Mouse (Mus musculus): Measurements from ENCODE around the gene Calu. TPM values are rescaled to one million over a fixed set of nuclear protein-coding genes. Genes with fewer than 3 reads are reported as not detected.

Calu gene
- polyA plus RNA-seq (2017; shearing (Covaris generic)) = 76.9 TPM

DNA sequence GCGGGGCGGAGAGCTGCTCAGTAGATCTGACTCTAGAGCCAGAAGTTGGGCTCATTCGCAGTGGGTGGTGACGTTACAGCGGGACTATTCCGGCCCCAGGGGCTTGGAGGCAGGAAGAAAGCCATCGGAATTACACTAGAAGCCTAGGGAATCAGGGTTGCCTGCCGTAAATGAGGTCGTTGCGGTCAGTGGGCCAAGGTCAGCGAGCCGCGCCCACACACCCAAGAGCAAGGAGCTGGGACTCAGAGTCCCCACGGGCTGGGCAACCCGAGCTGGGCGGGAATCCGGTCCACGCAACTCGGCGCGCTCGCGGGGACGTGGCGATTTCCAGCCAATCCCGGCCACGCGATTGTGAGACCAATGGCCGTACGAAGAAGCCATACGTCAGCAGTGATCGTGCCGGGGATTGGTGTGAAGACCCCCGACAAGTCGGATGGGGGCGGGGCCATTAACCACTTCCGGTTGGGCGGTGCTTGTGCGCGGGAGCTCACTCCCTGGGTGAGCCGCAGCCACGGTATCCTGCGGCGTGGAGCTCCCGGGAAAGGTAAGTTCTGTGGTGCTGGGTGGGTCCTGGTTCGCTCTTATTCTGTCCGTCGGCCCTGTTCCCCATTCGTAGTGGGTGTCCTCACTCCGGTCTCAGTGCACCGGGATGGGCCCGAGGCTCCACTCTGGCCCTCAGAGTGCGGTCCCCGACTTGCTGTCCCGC lies at the start of gene Calu:
Gene Calu, plus strand, starts transcription at position 405 of the 706 bp plus-strand sequence.

DNA sequence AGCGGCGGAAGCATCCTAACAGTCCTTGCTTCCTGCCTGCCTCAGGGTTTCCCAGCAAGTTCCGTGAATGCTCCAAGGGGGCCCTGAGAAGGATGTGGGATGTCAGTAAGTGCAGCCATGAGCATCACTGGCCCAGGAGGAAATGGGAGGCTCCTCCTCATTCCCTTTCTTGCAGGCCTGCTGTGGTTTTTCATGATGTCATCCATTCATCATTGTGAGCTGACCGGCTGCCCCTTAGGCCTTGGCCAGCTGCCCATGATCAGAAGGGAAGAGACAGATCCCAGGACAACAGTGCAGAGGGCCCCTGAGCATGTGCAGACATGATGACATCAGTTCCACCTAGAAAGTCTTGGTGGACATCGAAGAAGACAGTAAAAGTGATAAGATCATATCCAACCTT lies 29.0 kb upstream of the Calu start, which contains the start of gene Fam71f1:
Gene Fam71f1, plus strand, starts transcription at position 262 of the 400 bp plus-strand sequence.

DNA sequence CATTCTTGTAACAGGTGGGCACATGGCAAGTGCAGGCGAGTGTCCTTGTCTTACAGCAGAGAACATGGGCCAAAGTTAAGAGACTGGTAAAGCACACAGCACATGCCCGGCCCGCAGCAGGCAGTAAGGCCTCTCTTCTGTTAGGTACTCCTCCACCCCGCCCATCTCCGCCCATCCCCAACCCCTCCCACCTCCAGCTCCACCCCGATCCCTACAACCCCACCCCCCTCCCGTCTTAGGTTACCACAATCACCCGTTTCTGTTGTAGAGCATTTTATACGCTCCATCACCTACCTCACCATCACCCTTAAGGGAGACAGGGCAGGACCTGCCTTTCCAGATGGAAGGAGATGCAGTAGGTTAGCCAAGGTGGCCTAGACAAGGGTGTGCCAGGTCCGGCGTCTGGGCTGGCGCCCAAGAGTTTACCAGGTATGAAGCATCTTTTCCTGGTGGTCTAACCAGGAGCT lies 40.2 kb downstream of the Calu start, which contains the start of gene Opn1sw:
Gene Opn1sw, minus strand, starts transcription at position 417 of the 467 bp plus-strand sequence.

DNA sequence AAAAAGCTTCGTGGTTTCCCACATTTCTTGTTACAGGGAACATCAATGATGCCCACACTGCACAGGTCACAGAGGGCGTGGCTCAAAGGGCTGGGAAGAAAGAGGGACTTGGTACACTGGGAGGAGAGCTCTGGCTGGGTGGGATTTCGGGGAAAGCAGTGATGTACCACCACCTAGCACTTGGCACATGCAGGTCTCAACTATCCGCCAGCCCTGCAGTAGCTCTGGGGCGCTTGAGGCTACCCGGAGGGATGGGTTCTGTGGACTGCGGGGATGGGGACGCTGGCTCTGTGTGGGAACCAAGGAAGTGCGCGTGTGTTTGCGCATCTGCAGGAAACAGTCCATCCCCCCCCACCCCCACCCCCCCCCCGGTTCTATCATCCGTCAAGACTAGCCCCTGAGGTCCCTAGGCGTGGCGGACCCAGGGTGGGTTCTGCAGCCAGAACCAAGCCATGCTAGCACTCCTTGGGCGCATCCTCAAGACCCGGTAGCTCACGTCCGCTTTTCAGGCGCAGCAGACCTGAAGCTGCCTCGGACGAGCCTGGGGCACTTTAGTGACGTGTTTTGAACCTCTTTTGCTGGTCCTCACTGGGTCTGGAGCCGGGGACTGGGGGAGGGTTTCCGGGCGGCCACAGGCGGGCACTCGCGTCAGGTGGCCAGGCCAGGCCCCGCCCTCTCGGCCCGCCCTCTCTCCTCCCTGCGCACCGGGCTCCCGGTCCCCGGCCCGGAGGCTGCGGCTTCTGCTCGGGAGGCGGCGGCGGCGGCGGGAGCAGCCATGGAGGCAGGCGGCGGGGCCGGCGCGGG lies 48.2 kb downstream of the Calu start, which contains the start of gene Ccdc136:
Gene Ccdc136, plus strand, starts transcription at position 400 of the 804 bp plus-strand sequence.

Other genes starting within 250 kb of the Calu start
- gene Rbm28, start 183.1 kb upstream of the Calu start, polyA plus RNA-seq (2017; shearing (Covaris generic)) = 63.0 TPM
- 0.48 TPM for gene Prrt4, start 168.5 kb upstream of the Calu start, polyA plus RNA-seq (2017; shearing (Covaris generic))
- 117 TPM for gene Impdh1, start 131.7 kb upstream of the Calu start, polyA plus RNA-seq (2017; shearing (Covaris generic))
- 229 TPM for gene Hilpda, start 75.6 kb upstream of the Calu start, polyA plus RNA-seq (2017; shearing (Covaris generic))
- 0.52 TPM for gene Fam71f2, start 68.5 kb upstream of the Calu start, polyA plus RNA-seq (2017; shearing (Covaris generic))
- gene Fam71f1, start 28.9 kb upstream of the Calu start, polyA plus RNA-seq (2017; shearing (Covaris generic)) = not detected
- not detected for gene Opn1sw, start 40.4 kb downstream of the Calu start, polyA plus RNA-seq (2017; shearing (Covaris generic))
- 1.9 TPM for gene Ccdc136, start 48.2 kb downstream of the Calu start, polyA plus RNA-seq (2017; shearing (Covaris generic))
- 0.10 TPM for gene Flnc, start 85.2 kb downstream of the Calu start, polyA plus RNA-seq (2017; shearing (Covaris generic))
- 295 TPM for gene Atp6v1f, start 119.6 kb downstream of the Calu start, polyA plus RNA-seq (2017; shearing (Covaris generic))
- gene Atp6v1fnb, start 123.4 kb downstream of the Calu start, polyA plus RNA-seq (2017; shearing (Covaris generic)) = not detected
- 0.72 TPM for gene Kcp, start 159.9 kb downstream of the Calu start, polyA plus RNA-seq (2017; shearing (Covaris generic))
- 27.2 TPM for gene Irf5, start 178.6 kb downstream of the Calu start, polyA plus RNA-seq (2017; shearing (Covaris generic))